Mouse (Mus musculus) cerebellum, postnatal 4 days (tissue): ENCODE results near the gene Vmn1r223.
"Not testable (repeated sequence)": the region's sequence is repeated elsewhere in the genome, so short reads cannot be mapped to it uniquely, and the experiment has no call there.

Source experiments
- DNase-seq, 2 experiments: peaks; one replicate each; pipeline ENCODE4 v3.0.0; 2022; ENCODE audit warnings: low spot score in 2 of 2, mixed read lengths in 1 of 2

Gene Vmn1r223

GRCm38 (mm10) chr13:23246834-23247233, at the start of gene Vmn1r223:
TSS of gene Vmn1r223 (plus strand) at chr13:23247134.
- not testable (repeated sequence) for DNase-seq

- not testable (repeated sequence) for DNase-seq
These were observed 43.0 kb upstream of the Vmn1r223 start for GRCm38 (mm10) chr13:23203885-23204284.

GRCm38 (mm10) chr13:23213827-23214226, 33.1 kb upstream of the Vmn1r223 start, which contains the start of gene Vmn1r221:
TSS of gene Vmn1r221 (plus strand) at chr13:23214127.
- not testable (repeated sequence) for DNase-seq

GRCm38 (mm10) chr13:23235847-23236246, 11.1 kb upstream of the Vmn1r223 start, which contains the start of gene Vmn1r222:
TSS of gene Vmn1r222 (minus strand) at chr13:23235947.
- DNase-seq: not testable (repeated sequence)

- DNase-seq: no peak
These were observed 11.7 kb downstream of the Vmn1r223 start for GRCm38 (mm10) chr13:23258546-23259048.

- DNase-seq: not testable (repeated sequence)
These were observed 21.7 kb downstream of the Vmn1r223 start for GRCm38 (mm10) chr13:23268606-23269005.

GRCm38 (mm10) chr13:23269127-23269526, 22.2 kb downstream of the Vmn1r223 start:
- DNase-seq: not testable (repeated sequence)

GRCm38 (mm10) chr13:23269681-23270080, 22.7 kb downstream of the Vmn1r223 start:
- DNase-seq: no peak

GRCm38 (mm10) chr13:23270321-23271101, 23.6 kb downstream of the Vmn1r223 start:
- DNase-seq: peak; percentile 27 to 33

- no peak for DNase-seq
These were observed 32.6 kb downstream of the Vmn1r223 start for GRCm38 (mm10) chr13:23279576-23279975.

- no peak for DNase-seq
These were observed 33.1 kb downstream of the Vmn1r223 start for GRCm38 (mm10) chr13:23279992-23280391.

GRCm38 (mm10) chr13:23285191-23285920, 38.4 kb downstream of the Vmn1r223 start:
- DNase-seq: no peak

GRCm38 (mm10) chr13:23285921-23286720, 39.2 kb downstream of the Vmn1r223 start:
- DNase-seq: no peak

GRCm38 (mm10) chr13:23286721-23287362, 39.9 kb downstream of the Vmn1r223 start:
- DNase-seq: no peak

GRCm38 (mm10) chr13:23297737-23298136, 50.8 kb downstream of the Vmn1r223 start:
- no peak for DNase-seq

GRCm38 (mm10) chr13:23298445-23299232, 51.7 kb downstream of the Vmn1r223 start:
- no peak for DNase-seq

- DNase-seq: no peak
These were observed 52.5 kb downstream of the Vmn1r223 start for GRCm38 (mm10) chr13:23299276-23299998.

GRCm38 (mm10) chr13:23299999-23300341, 53.0 kb downstream of the Vmn1r223 start:
- peak; percentile 43 to 56 for DNase-seq
